Mouse (Mus musculus): ENCODE results near the gene Capn5. TPM values are rescaled to one million over a fixed set of nuclear protein-coding genes. Genes with fewer than 3 reads are reported as not detected.

Capn5 gene
- total RNA-seq, 1 experiment from 2014 or later = 28.0 TPM

GRCm38 (mm10) chr7:98185326-98185725 lies 7.3 kb upstream of the Capn5 start:
- ATAC-seq (replicated peaks in 1 of 2; ENCODE audit: insufficient read depth in 1 of 2, low FRiP score in 2 of 2, low TSS enrichment in 1 of 2, low read depth in 1 of 2, poor library complexity in 2 of 2, severe bottlenecking in 2 of 2) = no peak

- ATAC-seq (replicated peaks in 1 of 2; ENCODE audit: insufficient read depth in 1 of 2, low FRiP score in 2 of 2, low TSS enrichment in 1 of 2, low read depth in 1 of 2, poor library complexity in 2 of 2, severe bottlenecking in 2 of 2) = no peak
Observed at GRCm38 (mm10) chr7:98178560-98179231, 622 bp upstream of the Capn5 start.

- ATAC-seq (replicated peaks in 1 of 2; ENCODE audit: insufficient read depth in 1 of 2, low FRiP score in 2 of 2, low TSS enrichment in 1 of 2, low read depth in 1 of 2, poor library complexity in 2 of 2, severe bottlenecking in 2 of 2) = no peak
Observed at GRCm38 (mm10) chr7:98177566-98177928, 527 bp downstream of the Capn5 start.

- ATAC-seq (replicated peaks in 1 of 2; ENCODE audit: insufficient read depth in 1 of 2, low FRiP score in 2 of 2, low TSS enrichment in 1 of 2, low read depth in 1 of 2, poor library complexity in 2 of 2, severe bottlenecking in 2 of 2) = no peak
Observed at GRCm38 (mm10) chr7:98177071-98177485, 996 bp downstream of the Capn5 start.

GRCm38 (mm10) chr7:98176322-98177070 lies 1.6 kb downstream of the Capn5 start:
- ATAC-seq (replicated peaks in 1 of 2; ENCODE audit: insufficient read depth in 1 of 2, low FRiP score in 2 of 2, low TSS enrichment in 1 of 2, low read depth in 1 of 2, poor library complexity in 2 of 2, severe bottlenecking in 2 of 2) = no peak

- no peak for ATAC-seq (replicated peaks in 1 of 2; ENCODE audit: insufficient read depth in 1 of 2, low FRiP score in 2 of 2, low TSS enrichment in 1 of 2, low read depth in 1 of 2, poor library complexity in 2 of 2, severe bottlenecking in 2 of 2)
Observed at GRCm38 (mm10) chr7:98174883-98175755, 3.0 kb downstream of the Capn5 start.

GRCm38 (mm10) chr7:98173408-98173807 lies 4.7 kb downstream of the Capn5 start:
- ATAC-seq (replicated peaks in 1 of 2; ENCODE audit: insufficient read depth in 1 of 2, low FRiP score in 2 of 2, low TSS enrichment in 1 of 2, low read depth in 1 of 2, poor library complexity in 2 of 2, severe bottlenecking in 2 of 2) = no peak

GRCm38 (mm10) chr7:98172661-98173060 lies 5.4 kb downstream of the Capn5 start:
- ATAC-seq (replicated peaks in 1 of 2; ENCODE audit: insufficient read depth in 1 of 2, low FRiP score in 2 of 2, low TSS enrichment in 1 of 2, low read depth in 1 of 2, poor library complexity in 2 of 2, severe bottlenecking in 2 of 2) = no peak

GRCm38 (mm10) chr7:98171141-98172073 lies 6.7 kb downstream of the Capn5 start:
- ATAC-seq (replicated peaks in 1 of 2; ENCODE audit: insufficient read depth in 1 of 2, low FRiP score in 2 of 2, low TSS enrichment in 1 of 2, low read depth in 1 of 2, poor library complexity in 2 of 2, severe bottlenecking in 2 of 2) = peak; percentile 91 to 96

GRCm38 (mm10) chr7:98164999-98165528 lies 13.0 kb downstream of the Capn5 start:
- peak; percentile 77 to 80 for ATAC-seq (replicated peaks in 1 of 2; ENCODE audit: insufficient read depth in 1 of 2, low FRiP score in 2 of 2, low TSS enrichment in 1 of 2, low read depth in 1 of 2, poor library complexity in 2 of 2, severe bottlenecking in 2 of 2)

GRCm38 (mm10) chr7:98164382-98164998 lies 13.6 kb downstream of the Capn5 start:
- no peak for ATAC-seq (replicated peaks in 1 of 2; ENCODE audit: insufficient read depth in 1 of 2, low FRiP score in 2 of 2, low TSS enrichment in 1 of 2, low read depth in 1 of 2, poor library complexity in 2 of 2, severe bottlenecking in 2 of 2)

GRCm38 (mm10) chr7:98163700-98164099 lies 14.4 kb downstream of the Capn5 start:
- ATAC-seq (replicated peaks in 1 of 2; ENCODE audit: insufficient read depth in 1 of 2, low FRiP score in 2 of 2, low TSS enrichment in 1 of 2, low read depth in 1 of 2, poor library complexity in 2 of 2, severe bottlenecking in 2 of 2) = no peak

- ATAC-seq (replicated peaks in 1 of 2; ENCODE audit: insufficient read depth in 1 of 2, low FRiP score in 2 of 2, low TSS enrichment in 1 of 2, low read depth in 1 of 2, poor library complexity in 2 of 2, severe bottlenecking in 2 of 2) = no peak
Observed at GRCm38 (mm10) chr7:98162239-98162638, 15.8 kb downstream of the Capn5 start.

- no peak; a peak in 1 of 4 replicates for ATAC-seq (replicated peaks in 1 of 2; ENCODE audit: insufficient read depth in 1 of 2, low FRiP score in 2 of 2, low TSS enrichment in 1 of 2, low read depth in 1 of 2, poor library complexity in 2 of 2, severe bottlenecking in 2 of 2)
Observed at GRCm38 (mm10) chr7:98160041-98160740, 17.9 kb downstream of the Capn5 start.

GRCm38 (mm10) chr7:98158481-98158880 lies 19.6 kb downstream of the Capn5 start:
- no peak for ATAC-seq (replicated peaks in 1 of 2; ENCODE audit: insufficient read depth in 1 of 2, low FRiP score in 2 of 2, low TSS enrichment in 1 of 2, low read depth in 1 of 2, poor library complexity in 2 of 2, severe bottlenecking in 2 of 2)

Data from hematopoietic stem cell, adult 5-6 weeks (primary cell).